Mouse (Mus musculus) hindbrain, embryonic 12.5 days (tissue): ENCODE data around the gene Psma2. TPM values are rescaled to one million over a fixed set of nuclear protein-coding genes. Genes with fewer than 3 reads are reported as not detected.

Experiments
- ATAC-seq: fragments of 200-750 bp; cut with Nextera tagmentation; 2 replicates; pipeline ENCODE4 v1.8.0; 2017; ENCODE audit warnings: moderate TSS enrichment; ENCODE audit not compliant: low FRiP score
- H3K27ac ChIP-seq: fragments of 300-500 bp; sonication (generic); 2 replicates; pipeline ENCODE4 v1.5.1; 2016; ENCODE audit warnings: mild to moderate bottlenecking
- H3K27me3 ChIP-seq: fragments of 300-500 bp; sonication (generic); 2 replicates; pipeline ENCODE4 v1.6.1; 2016; ENCODE audit warnings: mild to moderate bottlenecking
- H3K36me3 ChIP-seq: fragments of 300-500 bp; sonication (generic); 2 replicates; pipeline ENCODE4 v1.6.1; 2016; ENCODE audit warnings: mild to moderate bottlenecking
- H3K4me1 ChIP-seq: fragments of 300-500 bp; sonication (generic); 2 replicates; pipeline ENCODE4 v1.6.1; 2016
- H3K4me2 ChIP-seq: fragments of 300-500 bp; sonication (generic); replicated peaks from 2 replicates; pipeline ENCODE4 v1.6.1; 2016; ENCODE audit warnings: mild to moderate bottlenecking
- H3K4me3 ChIP-seq: fragments of 300-500 bp; sonication (generic); 2 replicates; pipeline ENCODE4 v1.5.1; 2016; ENCODE audit warnings: mild to moderate bottlenecking
- H3K9ac ChIP-seq: fragments of 300-500 bp; sonication (generic); 2 replicates; pipeline ENCODE4 v1.6.1; 2016; ENCODE audit warnings: mild to moderate bottlenecking, moderate library complexity
- H3K9me3 ChIP-seq: fragments of 300-500 bp; sonication (generic); replicated peaks from 2 replicates; pipeline ENCODE4 v1.6.1; 2016; ENCODE audit warnings: mild to moderate bottlenecking
- WGBS: fragments of 180-500 bp; shearing (Covaris S2); methylation state at CpG from one replicate; pipeline ENCODE4 v1.1.7; 2016; 5-methylcytosine and 5-hydroxymethylcytosine counted together
- polyA plus RNA-seq: library from polyadenylated mRNA; unstranded; fragments of >200 nt; fragmentation: Nextera tagmentation; extraction: Ambion mirVana; gene quantifications from 2 replicates; pipeline ENCODE4 v1.2.1, GENCODE M21; 2016

Psma2 gene
- polyA plus RNA-seq = 154 and 170 TPM in 2 replicates

DNA sequence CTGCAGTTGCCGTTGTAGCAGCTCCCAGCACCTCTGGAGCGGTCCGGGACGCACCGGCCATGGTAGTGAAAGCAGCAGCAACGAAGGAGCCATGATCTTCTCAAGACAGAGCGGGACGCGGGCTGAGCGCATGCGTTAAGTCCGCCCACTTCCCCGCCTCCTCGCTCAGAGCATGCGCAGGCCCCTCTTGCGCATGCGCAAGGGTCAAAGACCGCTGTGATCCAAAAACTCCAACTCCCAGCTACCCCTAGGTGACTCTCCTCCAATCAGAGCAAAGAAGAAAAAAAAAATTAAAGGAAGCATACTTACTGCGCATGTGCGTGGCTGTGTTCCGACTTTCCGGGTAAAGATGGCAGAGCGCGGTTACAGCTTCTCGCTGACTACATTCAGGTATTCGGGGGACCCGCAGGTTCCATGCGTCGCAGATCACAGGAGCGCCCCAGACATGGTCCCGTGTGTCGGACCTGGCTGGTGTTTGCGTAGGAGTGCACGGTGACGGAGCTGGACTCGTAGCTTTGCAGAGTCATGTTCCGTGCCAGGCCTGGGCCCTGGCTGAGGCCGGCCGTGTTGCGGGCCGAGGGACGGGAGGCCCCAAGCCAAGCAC lies at the start of gene Psma2, which contains the start of gene Mrpl32:
Gene Psma2 (plus strand): TSS at position 315 of the 604 bp plus-strand sequence.
Gene Mrpl32 (minus strand): TSS at position 240 of the 604 bp plus-strand sequence.
- Histone ChIP-seq H3K4me3 (peak within 1 kb of the TSS; percentile 78), H3K36me3 (peaks cover 20% of the 10 kb centered on the region), H3K27me3 (no peaks in the 10 kb centered on the region), H3K4me1 (peaks cover 7% of the 10 kb centered on the region; the same call in 1 of the 2 replicates), H3K4me2 (peak within 1 kb of the TSS; percentile 75), H3K9ac (peak within 1 kb of the TSS; percentile 86), H3K9me3 (no peaks in the 10 kb centered on the region), H3K27ac (peak within 1 kb of the TSS; percentile 72)
- peak; percentile 98 for ATAC-seq
- WGBS = under 1% methylated on average over 42 of the region's 42 CpGs

GRCm38 (mm10) chr13:14574128-14574527 lies 38.9 kb upstream of the Psma2 start:
- H3K4me3 ChIP-seq = no peak overlapping the region
- no peaks in the 10 kb centered on the region for H3K27me3 ChIP-seq
- H3K4me2 ChIP-seq = no peak overlapping the region
- no peak for ATAC-seq
- H3K27ac ChIP-seq = no peak overlapping the region
- no peaks in the 10 kb centered on the region for H3K36me3 ChIP-seq
- no peaks in the 10 kb centered on the region for H3K4me1 ChIP-seq
- H3K9me3 ChIP-seq = 0 out of 2 replicates have a peak, but pooled peaks cover 7% of the 10 kb centered on the region
- no peak overlapping the region for H3K9ac ChIP-seq

- Histone ChIP-seq H3K4me3 (no peak overlapping the region), H3K36me3 (no peaks in the 10 kb centered on the region), H3K4me1 (no peaks in the 10 kb centered on the region), H3K27me3 (no peaks in the 10 kb centered on the region), H3K9me3 (0 out of 2 replicates have a peak, but pooled peaks cover 4% of the 10 kb centered on the region), H3K27ac (no peak overlapping the region), H3K9ac (no peak overlapping the region), H3K4me2 (no peak overlapping the region)
- WGBS = 83% methylated on average over 3 of the region's 3 CpGs
- ATAC-seq = no peak
Measured at GRCm38 (mm10) chr13:14580392-14580791, 32.6 kb upstream of the Psma2 start.

DNA sequence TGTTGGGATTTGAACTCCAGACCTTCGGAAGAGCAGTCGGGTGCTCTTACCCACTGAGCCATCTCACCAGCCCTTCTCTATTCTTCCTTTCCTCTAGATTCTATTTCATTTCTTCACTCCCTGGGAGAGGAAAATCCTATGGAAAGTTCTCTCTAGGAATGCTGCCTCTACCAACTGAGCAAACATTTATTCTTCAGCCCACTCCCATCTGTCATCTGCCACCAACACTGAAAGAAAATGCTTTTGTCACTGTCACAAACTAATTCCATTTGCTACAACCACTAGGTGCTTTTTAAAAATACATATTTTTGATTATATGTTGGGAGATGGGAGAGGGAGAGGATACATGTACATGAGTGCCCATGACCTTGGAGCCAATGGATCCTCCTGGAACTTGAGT lies 10.3 kb upstream of the Psma2 start:
- Histone ChIP-seq H3K36me3 (no peaks in the 10 kb centered on the region), H3K9ac (no peak overlapping the region), H3K9me3 (no peaks in the 10 kb centered on the region), H3K4me3 (no peak overlapping the region), H3K27me3 (no peaks in the 10 kb centered on the region), H3K27ac (no peak overlapping the region), H3K4me1 (no peaks in the 10 kb centered on the region), H3K4me2 (no peak overlapping the region)
- ATAC-seq = no peak
- WGBS = 89% methylated on average over 2 of the region's 2 CpGs

DNA sequence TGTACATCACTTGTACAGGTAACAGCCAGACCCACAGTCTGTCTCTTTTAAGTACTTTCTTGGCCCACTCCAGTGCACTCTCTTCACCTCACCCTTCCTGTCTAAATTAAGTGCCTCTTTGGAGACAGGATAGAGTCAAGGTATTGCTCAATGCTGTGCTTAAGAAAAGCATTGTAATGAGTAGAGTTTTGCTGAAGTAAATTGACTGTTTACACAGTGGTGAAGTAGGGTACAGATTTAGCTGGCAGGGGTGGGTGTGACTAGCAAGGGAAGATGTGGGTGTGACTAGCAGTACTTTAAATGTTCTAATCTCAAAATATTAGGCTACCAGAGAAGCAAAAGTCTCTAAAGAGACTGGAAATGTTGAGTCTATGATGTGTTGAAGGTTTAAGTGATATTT lies 5.4 kb upstream of the Psma2 start:
- Histone ChIP-seq H3K27ac (no peak overlapping the region), H3K36me3 (peaks cover 9% of the 10 kb centered on the region), H3K4me1 (peaks cover 7% of the 10 kb centered on the region; the same call in 1 of the 2 replicates), H3K4me3 (no peak overlapping the region), H3K27me3 (no peaks in the 10 kb centered on the region), H3K9me3 (no peaks in the 10 kb centered on the region), H3K4me2 (no peak overlapping the region), H3K9ac (no peak overlapping the region)
- no peak for ATAC-seq

- H3K27me3 ChIP-seq = no peaks in the 10 kb centered on the region
- peaks cover 15% of the 10 kb centered on the region for H3K36me3 ChIP-seq
- peak overlapping the region; percentile 54 for H3K4me2 ChIP-seq
- peak overlapping the region; percentile 72 for H3K27ac ChIP-seq
- H3K9ac ChIP-seq = peak overlapping the region; percentile 79
- WGBS = 7% methylated on average over 10 of the region's 10 CpGs
- no peaks in the 10 kb centered on the region for H3K9me3 ChIP-seq
- peak; percentile 81 for ATAC-seq
- peak overlapping the region; percentile 78 for H3K4me3 ChIP-seq
- H3K4me1 ChIP-seq = peaks cover 7% of the 10 kb centered on the region; the same call in 1 of the 2 replicates
Measured at GRCm38 (mm10) chr13:14612463-14612862, 577 bp upstream of the Psma2 start.

- Histone ChIP-seq H3K9me3 (no peaks in the 10 kb centered on the region), H3K4me1 (peaks cover 7% of the 10 kb centered on the region; the same call in 1 of the 2 replicates), H3K36me3 (peaks cover 23% of the 10 kb centered on the region), H3K27ac (no peak overlapping the region; the same call in 1 of the 2 replicates), H3K27me3 (no peaks in the 10 kb centered on the region), H3K4me2 (peak overlapping the region; percentile 75), H3K4me3 (peak overlapping the region; percentile 78), H3K9ac (peak overlapping the region; percentile 86)
- WGBS = 2% methylated on average over 9 of the region's 9 CpGs
- no peak for ATAC-seq
Measured at GRCm38 (mm10) chr13:14613553-14613952, 513 bp downstream of the Psma2 start.

- H3K36me3 ChIP-seq = peaks cover 47% of the 10 kb centered on the region
- no peaks in the 10 kb centered on the region for H3K27me3 ChIP-seq
- H3K27ac ChIP-seq = no peak overlapping the region
- H3K4me1 ChIP-seq = no peaks in the 10 kb centered on the region
- H3K4me3 ChIP-seq = no peak overlapping the region
- WGBS = 56% methylated on average over 2 of the region's 2 CpGs
- no peak; the same call in 1 of the 2 replicates for ATAC-seq
- H3K9me3 ChIP-seq = no peaks in the 10 kb centered on the region
- H3K9ac ChIP-seq = no peak overlapping the region
- no peak overlapping the region for H3K4me2 ChIP-seq
Measured at GRCm38 (mm10) chr13:14618724-14619123, 5.7 kb downstream of the Psma2 start.

GRCm38 (mm10) chr13:14629726-14630641 lies 16.9 kb downstream of the Psma2 start, which contains the start of gene AW209491:
TSS of gene AW209491 (plus strand) at chr13:14630154.
- WGBS = 2% methylated on average over 29 of the region's 29 CpGs
- H3K27me3 ChIP-seq = no peaks in the 10 kb centered on the region
- H3K9ac ChIP-seq = peak within 1 kb of the TSS; percentile 77
- ATAC-seq = peak; percentile 96
- peak within 1 kb of the TSS; percentile 61 for H3K4me3 ChIP-seq
- H3K36me3 ChIP-seq = peaks cover 23% of the 10 kb centered on the region
- peak within 1 kb of the TSS; percentile 72 for H3K27ac ChIP-seq
- H3K9me3 ChIP-seq = no peaks in the 10 kb centered on the region
- H3K4me2 ChIP-seq = peak within 1 kb of the TSS; percentile 69
- H3K4me1 ChIP-seq = peaks cover 13% of the 10 kb centered on the region

- H3K4me1 ChIP-seq = no peaks in the 10 kb centered on the region
- H3K27ac ChIP-seq = no peak overlapping the region
- H3K4me2 ChIP-seq = no peak overlapping the region
- ATAC-seq = no peak
- H3K27me3 ChIP-seq = no peaks in the 10 kb centered on the region
- no peaks in the 10 kb centered on the region for H3K9me3 ChIP-seq
- peaks cover 24% of the 10 kb centered on the region for H3K36me3 ChIP-seq
- no peak overlapping the region for H3K4me3 ChIP-seq
- no peak overlapping the region for H3K9ac ChIP-seq
- 51% methylated on average over 1 of the region's 1 CpGs for WGBS
Measured at GRCm38 (mm10) chr13:14639998-14640397, 27.0 kb downstream of the Psma2 start.

- Histone ChIP-seq H3K4me2 (no peak overlapping the region), H3K27me3 (no peaks in the 10 kb centered on the region), H3K36me3 (no peaks in the 10 kb centered on the region), H3K4me3 (no peak overlapping the region), H3K9ac (no peak overlapping the region), H3K27ac (no peak overlapping the region), H3K9me3 (no peaks in the 10 kb centered on the region), H3K4me1 (no peaks in the 10 kb centered on the region)
- WGBS = 25% methylated on average over 1 of the region's 1 CpGs
- peak; percentile 60; the same call in 1 of the 2 replicates for ATAC-seq
Measured at GRCm38 (mm10) chr13:14649301-14649700, 36.3 kb downstream of the Psma2 start.

DNA sequence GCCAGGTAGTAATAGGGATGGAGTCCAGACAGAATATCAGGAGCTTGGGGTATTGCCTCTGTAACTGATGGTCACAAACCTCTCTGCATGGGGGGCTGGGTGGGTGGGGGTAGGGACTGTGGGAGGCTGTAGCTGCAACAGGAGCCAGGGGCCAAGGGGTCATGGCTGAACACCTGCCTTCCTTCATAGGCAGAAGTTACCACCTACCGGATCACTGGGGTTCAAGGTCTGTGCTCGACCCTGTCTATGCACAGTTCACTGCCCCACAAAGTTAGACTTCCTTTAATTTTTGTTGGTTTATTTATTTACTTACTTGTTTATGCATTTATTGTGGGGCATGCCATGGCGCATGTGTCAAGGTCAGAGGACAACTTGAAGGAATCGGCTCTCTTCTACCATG lies 54.1 kb downstream of the Psma2 start:
- WGBS = 86% methylated on average over 4 of the region's 4 CpGs
- Histone ChIP-seq H3K27me3 (no peaks in the 10 kb centered on the region), H3K36me3 (no peaks in the 10 kb centered on the region), H3K9me3 (no peaks in the 10 kb centered on the region), H3K9ac (no peak overlapping the region), H3K4me2 (no peak overlapping the region), H3K4me3 (no peak overlapping the region), H3K27ac (no peak overlapping the region), H3K4me1 (no peaks in the 10 kb centered on the region)
- ATAC-seq = no peak
